Mouse (Mus musculus): ENCODE measurements around the gene Slc35d2. TPM values are rescaled to one million over a fixed set of nuclear protein-coding genes. Genes with fewer than 3 reads are reported as not detected.

Slc35d2 gene
- polyA plus RNA-seq, 1 experiment from 2014 or later: 1.8 TPM

DNA sequence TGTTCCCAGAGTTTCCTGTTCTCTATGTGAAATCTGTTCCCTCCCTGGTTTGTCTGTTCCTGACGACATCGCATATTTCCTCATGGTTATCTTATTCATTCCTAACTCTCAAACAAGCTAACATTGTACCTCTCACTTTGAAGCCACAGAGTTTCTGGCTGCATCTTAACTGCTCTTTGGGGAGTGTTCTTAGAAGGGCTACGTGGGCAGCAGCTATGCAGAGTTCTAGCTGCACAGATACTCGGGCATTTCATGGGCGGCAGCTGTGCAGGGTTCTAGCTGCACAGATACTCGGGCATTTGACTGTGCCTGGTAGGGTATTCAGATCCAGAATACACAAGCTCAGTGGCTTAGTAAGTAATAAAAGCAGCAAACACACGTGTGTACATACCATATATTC, 41.1 kb downstream of the Slc35d2 start:
- Histone ChIP-seq H3K36me3 (ENCODE audit: control insufficient read depth, insufficient read depth, low read length) (no peaks in the 10 kb centered on the region), H3K9ac (replicated peaks; ENCODE audit: low read length) (no peak overlapping the region), H3K27ac (replicated peaks; ENCODE audit: low read depth, low read length) (no peak overlapping the region), H3K9me3 (ENCODE audit: control insufficient read depth, low read length) (no peaks in the 10 kb centered on the region), H3K4me1 (ENCODE audit: control insufficient read depth, insufficient read depth, low read length) (no peaks in the 10 kb centered on the region), H3K4me2 (ENCODE audit: low read length) (no peak overlapping the region), H3K27me3 (ENCODE audit: control insufficient read depth, insufficient read depth, low read length) (no peaks in the 10 kb centered on the region; the same call in 1 of the 2 replicates), H3K4me3 (replicated peaks; ENCODE audit: low read depth, low read length) (no peak overlapping the region)
- WGBS: 84% methylated on average over 7 of the region's 7 CpGs
- DNase-seq (no peak), ATAC-seq (ENCODE audit: low FRiP score, low TSS enrichment) (no peak)

DNA sequence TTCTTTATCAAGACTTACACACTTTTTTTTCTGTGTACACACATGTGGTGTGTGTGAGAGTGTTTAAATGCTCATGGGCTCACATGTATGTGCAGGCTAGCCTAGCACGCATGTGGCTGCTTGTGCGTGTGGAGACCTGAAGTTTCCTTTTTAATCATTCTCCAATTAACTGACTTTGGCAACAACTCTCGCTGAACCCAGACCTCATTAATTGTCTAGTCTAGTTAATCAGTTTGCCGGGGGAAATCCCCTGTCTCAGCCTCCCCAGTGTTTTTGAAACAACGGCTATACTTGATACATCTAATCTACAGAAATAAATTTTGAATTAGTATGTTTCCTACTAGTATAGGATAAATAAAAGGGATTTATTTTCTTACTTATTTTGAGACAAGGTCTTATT, 43.1 kb downstream of the Slc35d2 start:
- Histone ChIP-seq H3K4me1 (ENCODE audit: control insufficient read depth, insufficient read depth, low read length) (peaks cover 13% of the 10 kb centered on the region), H3K9ac (replicated peaks; ENCODE audit: low read length) (no peak overlapping the region), H3K9me3 (ENCODE audit: control insufficient read depth, low read length) (no peaks in the 10 kb centered on the region), H3K27ac (replicated peaks; ENCODE audit: low read depth, low read length) (no peak overlapping the region), H3K36me3 (ENCODE audit: control insufficient read depth, insufficient read depth, low read length) (no peaks in the 10 kb centered on the region), H3K27me3 (ENCODE audit: control insufficient read depth, insufficient read depth, low read length) (no peaks in the 10 kb centered on the region), H3K4me2 (ENCODE audit: low read length) (no peak overlapping the region), H3K4me3 (replicated peaks; ENCODE audit: low read depth, low read length) (no peak overlapping the region)
- WGBS: 90% methylated on average over 5 of the region's 5 CpGs
- ATAC-seq (ENCODE audit: low FRiP score, low TSS enrichment) (no peak), DNase-seq (no peak)

DNA sequence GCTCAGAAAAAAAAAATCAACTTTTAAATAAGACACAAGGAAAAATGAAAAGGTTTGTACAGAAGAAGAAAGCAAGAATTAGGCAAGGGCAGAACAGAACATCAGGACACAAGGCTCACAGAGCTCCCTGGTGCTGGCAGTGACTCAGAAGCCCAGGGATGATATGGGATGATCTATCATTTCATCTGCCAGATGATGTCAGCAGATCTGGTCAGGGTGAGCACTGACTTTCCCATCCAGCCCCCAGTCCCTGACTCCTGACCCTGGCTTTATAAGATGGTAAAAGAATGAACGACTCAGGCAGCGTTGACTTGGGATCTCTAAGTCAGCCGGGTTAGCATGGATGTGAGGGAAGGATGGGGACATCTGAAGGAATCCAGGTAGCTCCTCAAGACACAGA, 45.8 kb downstream of the Slc35d2 start:
- Histone ChIP-seq H3K36me3 (ENCODE audit: control insufficient read depth, insufficient read depth, low read length) (no peaks in the 10 kb centered on the region), H3K4me2 (ENCODE audit: low read length) (no peak overlapping the region), H3K9ac (replicated peaks; ENCODE audit: low read length) (no peak overlapping the region), H3K27me3 (ENCODE audit: control insufficient read depth, insufficient read depth, low read length) (no peaks in the 10 kb centered on the region), H3K4me3 (replicated peaks; ENCODE audit: low read depth, low read length) (no peak overlapping the region), H3K9me3 (ENCODE audit: control insufficient read depth, low read length) (no peaks in the 10 kb centered on the region), H3K27ac (replicated peaks; ENCODE audit: low read depth, low read length) (no peak overlapping the region), H3K4me1 (ENCODE audit: control insufficient read depth, insufficient read depth, low read length) (peaks cover 14% of the 10 kb centered on the region)
- WGBS: 86% methylated on average over 3 of the region's 3 CpGs
- ATAC-seq (ENCODE audit: low FRiP score, low TSS enrichment) (no peak), DNase-seq (no peak)

DNA sequence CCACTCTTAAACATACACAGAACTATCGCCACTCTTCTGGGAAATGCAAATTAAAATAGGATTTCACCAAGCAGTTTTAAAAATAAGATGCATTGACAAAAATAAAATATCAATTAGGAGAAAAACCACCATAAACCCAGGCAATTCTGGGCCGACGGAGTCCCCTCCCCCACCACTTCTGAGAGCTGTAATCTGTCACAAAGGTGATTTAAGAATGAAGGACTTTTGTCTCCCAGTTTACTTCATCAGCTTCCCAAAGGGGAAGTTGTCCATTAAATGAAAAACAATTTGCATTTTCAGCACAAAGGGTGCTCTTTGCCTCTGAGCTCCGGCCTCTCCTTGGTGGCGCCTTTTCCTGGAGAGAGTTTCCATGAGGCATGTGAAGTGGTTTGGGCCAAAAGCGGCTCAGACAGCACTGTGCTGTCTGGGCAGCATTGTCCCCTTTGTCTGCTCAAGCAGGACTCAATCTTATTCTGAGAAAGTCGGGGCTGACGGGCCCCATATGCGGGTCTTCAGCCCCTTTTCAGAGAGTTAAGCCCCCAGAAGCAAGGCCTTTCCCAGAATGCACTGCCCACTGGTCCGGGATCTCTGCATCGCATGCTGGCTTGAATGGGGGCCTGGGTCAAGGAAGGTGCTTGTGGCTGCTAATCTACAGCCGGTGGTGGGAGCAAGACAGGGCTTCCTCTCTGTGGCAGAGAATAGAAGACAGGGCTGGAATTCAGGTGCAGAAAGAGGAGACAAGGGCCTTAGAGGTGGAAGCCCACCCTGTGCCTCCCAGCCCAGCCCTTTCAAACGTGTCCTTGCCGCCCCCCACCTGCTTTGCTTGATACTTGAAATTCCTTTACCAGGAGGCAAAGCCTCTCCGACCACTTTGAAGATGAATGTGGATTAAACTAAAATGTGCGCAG, 47.9 kb downstream of the Slc35d2 start:
- H3K4me3 ChIP-seq (replicated peaks; ENCODE audit: low read depth, low read length): no peak overlapping the region

DNA sequence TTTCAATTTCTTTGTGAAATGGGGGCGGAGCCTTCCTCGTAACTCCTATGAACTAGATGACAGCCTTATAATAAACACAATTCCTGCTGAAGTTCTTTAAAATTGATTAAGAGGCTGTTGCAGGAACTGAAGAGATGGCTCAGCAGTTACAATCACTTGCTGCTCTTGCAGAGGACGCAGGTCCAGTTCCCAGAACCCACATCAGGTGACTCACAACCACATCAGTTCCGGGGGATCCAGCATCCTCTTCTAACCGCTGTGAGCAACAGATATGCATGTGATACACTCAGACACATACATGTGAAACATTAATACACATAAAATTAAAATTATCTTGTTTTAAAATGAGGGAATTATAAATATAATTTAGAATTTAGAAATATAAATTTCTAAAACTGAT, 51.6 kb downstream of the Slc35d2 start:
- H3K9ac ChIP-seq (replicated peaks; ENCODE audit: low read length): no peak overlapping the region
- ATAC-seq (ENCODE audit: low FRiP score, low TSS enrichment): no peak
- no peak for DNase-seq
- H3K9me3 ChIP-seq (ENCODE audit: control insufficient read depth, low read length): no peaks in the 10 kb centered on the region
- no peaks in the 10 kb centered on the region for H3K36me3 ChIP-seq (ENCODE audit: control insufficient read depth, insufficient read depth, low read length)
- 88% methylated on average over 5 of the region's 5 CpGs for WGBS
- no peak overlapping the region for H3K4me3 ChIP-seq (replicated peaks; ENCODE audit: low read depth, low read length)
- no peak overlapping the region for H3K4me2 ChIP-seq (ENCODE audit: low read length)
- peaks cover 14% of the 10 kb centered on the region for H3K4me1 ChIP-seq (ENCODE audit: control insufficient read depth, insufficient read depth, low read length)
- no peaks in the 10 kb centered on the region for H3K27me3 ChIP-seq (ENCODE audit: control insufficient read depth, insufficient read depth, low read length)
- no peak overlapping the region for H3K27ac ChIP-seq (replicated peaks; ENCODE audit: low read depth, low read length)

More for the DNA sequence above, 47.9 kb downstream of the Slc35d2 start:
- Histone ChIP-seq H3K4me1 (ENCODE audit: control insufficient read depth, insufficient read depth, low read length) (peaks cover 14% of the 10 kb centered on the region), H3K4me2 (ENCODE audit: low read length) (peak overlapping the region; percentile 28), H3K9me3 (ENCODE audit: control insufficient read depth, low read length) (no peaks in the 10 kb centered on the region), H3K27me3 (ENCODE audit: control insufficient read depth, insufficient read depth, low read length) (no peaks in the 10 kb centered on the region), H3K36me3 (ENCODE audit: control insufficient read depth, insufficient read depth, low read length) (no peaks in the 10 kb centered on the region), H3K27ac (replicated peaks; ENCODE audit: low read depth, low read length) (0 out of 2 replicates have a peak overlapping the region, but pooled peaks have one; percentile 37), H3K9ac (replicated peaks; ENCODE audit: low read length) (no peak overlapping the region)
- DNase-seq (peak; percentile 61), ATAC-seq (ENCODE audit: low FRiP score, low TSS enrichment) (peak; percentile 62)
- 18% methylated on average over 16 of the region's 16 CpGs for WGBS

DNA sequence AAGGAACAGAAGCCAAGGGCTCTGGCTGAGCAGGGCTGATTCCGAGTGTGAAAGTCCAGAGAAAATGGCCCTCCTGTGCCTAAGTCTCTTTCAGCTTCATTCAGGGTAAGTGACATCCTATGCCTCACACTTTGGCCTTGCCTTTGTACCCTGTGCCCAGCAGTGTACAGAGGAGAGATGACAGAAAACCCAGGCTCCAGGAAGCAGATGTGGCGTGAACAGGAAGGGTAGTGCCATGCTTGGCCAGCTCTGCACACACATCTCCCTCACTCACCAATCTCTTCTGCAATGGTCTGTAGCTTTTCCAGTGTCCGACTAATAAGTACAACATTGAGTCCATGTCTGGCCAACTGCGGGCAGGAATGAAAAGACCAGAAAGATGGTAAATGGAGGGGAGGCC, 53.1 kb downstream of the Slc35d2 start:
- no peaks in the 10 kb centered on the region for H3K27me3 ChIP-seq (ENCODE audit: control insufficient read depth, insufficient read depth, low read length)
- H3K9me3 ChIP-seq (ENCODE audit: control insufficient read depth, low read length): no peaks in the 10 kb centered on the region
- no peak overlapping the region for H3K9ac ChIP-seq (replicated peaks; ENCODE audit: low read length)
- DNase-seq (no peak), ATAC-seq (ENCODE audit: low FRiP score, low TSS enrichment) (no peak)
- WGBS: 89% methylated on average over 4 of the region's 4 CpGs
- no peak overlapping the region for H3K27ac ChIP-seq (replicated peaks; ENCODE audit: low read depth, low read length)
- H3K4me2 ChIP-seq (ENCODE audit: low read length): no peak overlapping the region
- no peaks in the 10 kb centered on the region for H3K36me3 ChIP-seq (ENCODE audit: control insufficient read depth, insufficient read depth, low read length)
- peaks cover 2% of the 10 kb centered on the region; the same call in 1 of the 2 replicates for H3K4me1 ChIP-seq (ENCODE audit: control insufficient read depth, insufficient read depth, low read length)
- H3K4me3 ChIP-seq (replicated peaks; ENCODE audit: low read depth, low read length): no peak overlapping the region

DNA sequence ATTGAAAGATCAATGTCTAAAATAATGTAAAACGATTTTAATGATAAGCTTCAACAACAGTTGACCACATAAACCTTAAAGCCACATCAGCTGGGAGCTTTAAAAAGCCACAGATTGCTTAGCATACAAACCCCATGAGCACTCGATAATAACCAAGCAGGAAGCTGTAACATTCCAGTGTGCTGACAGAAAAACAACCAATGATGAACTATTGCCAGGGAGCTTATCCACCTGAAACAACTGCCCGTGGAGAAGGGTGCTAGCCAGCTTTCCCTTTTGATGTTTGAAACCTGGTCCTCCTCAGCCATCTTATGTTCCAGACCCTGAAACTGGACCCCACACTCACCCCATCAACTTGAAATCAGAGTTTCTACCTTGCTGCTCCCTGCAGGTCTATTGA, 62.5 kb downstream of the Slc35d2 start:
- Histone ChIP-seq H3K27me3 (ENCODE audit: control insufficient read depth, insufficient read depth, low read length) (no peaks in the 10 kb centered on the region), H3K4me3 (replicated peaks; ENCODE audit: low read depth, low read length) (no peak overlapping the region), H3K36me3 (ENCODE audit: control insufficient read depth, insufficient read depth, low read length) (no peaks in the 10 kb centered on the region), H3K4me1 (ENCODE audit: control insufficient read depth, insufficient read depth, low read length) (no peaks in the 10 kb centered on the region), H3K9me3 (ENCODE audit: control insufficient read depth, low read length) (no peaks in the 10 kb centered on the region), H3K27ac (replicated peaks; ENCODE audit: low read depth, low read length) (no peak overlapping the region), H3K9ac (replicated peaks; ENCODE audit: low read length) (no peak overlapping the region), H3K4me2 (ENCODE audit: low read length) (no peak overlapping the region)
- DNase-seq (no peak), ATAC-seq (ENCODE audit: low FRiP score, low TSS enrichment) (no peak)
- 74% methylated on average over 3 of the region's 3 CpGs for WGBS

DNA sequence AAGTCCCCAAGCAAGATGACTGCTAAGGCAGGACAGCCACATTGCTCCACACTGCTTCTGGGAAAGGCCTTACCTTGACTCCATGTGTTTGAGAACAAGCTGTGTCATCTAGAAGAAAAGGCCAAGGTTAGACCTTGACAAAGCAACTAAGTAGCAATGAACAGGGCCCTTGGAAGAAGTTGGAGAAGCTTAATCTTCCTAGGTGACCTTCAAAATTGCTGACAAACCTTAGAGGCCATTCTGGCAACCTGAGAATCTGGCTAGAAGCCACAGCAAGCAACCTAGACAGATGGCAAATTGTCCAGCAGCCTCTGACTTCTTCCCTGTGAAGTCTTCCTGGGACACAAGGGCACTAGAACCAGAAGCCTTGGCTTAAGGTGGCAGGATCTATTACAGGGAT, 64.9 kb downstream of the Slc35d2 start:
- no peaks in the 10 kb centered on the region for H3K4me1 ChIP-seq (ENCODE audit: control insufficient read depth, insufficient read depth, low read length)
- DNase-seq: no peak

DNA sequence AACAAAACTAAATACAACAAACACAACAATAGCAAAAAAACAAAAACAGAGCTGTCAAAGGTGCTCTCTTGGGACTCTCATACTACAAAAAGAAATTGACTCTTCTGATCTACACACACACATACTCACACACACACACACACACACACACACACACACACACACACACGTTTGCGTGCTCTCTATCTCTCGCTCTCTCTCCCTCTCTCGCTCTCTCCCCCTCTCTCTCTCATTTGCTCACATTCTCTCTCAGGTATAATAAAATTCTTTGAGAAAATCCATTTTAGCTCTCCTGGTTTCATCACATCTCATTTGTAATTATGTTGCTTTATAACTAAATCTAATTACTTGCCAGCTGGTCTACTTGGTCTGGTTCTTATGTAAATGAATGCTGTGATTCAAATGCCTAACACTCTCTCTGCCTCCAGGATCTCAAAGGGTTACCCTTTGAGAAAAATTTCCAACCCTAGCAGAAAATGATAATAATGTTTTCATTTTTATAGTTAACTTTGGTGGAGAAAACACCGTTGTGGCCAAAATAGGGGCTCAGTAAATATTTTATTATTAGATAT, 68.1 kb downstream of the Slc35d2 start:
- no peak for DNase-seq
- H3K9ac ChIP-seq (replicated peaks; ENCODE audit: low read length): no peak overlapping the region
- no peak overlapping the region for H3K27ac ChIP-seq (replicated peaks; ENCODE audit: low read depth, low read length)
- WGBS: 82% methylated on average over 5 of the region's 5 CpGs
- no peak overlapping the region for H3K4me2 ChIP-seq (ENCODE audit: low read length)
- H3K27me3 ChIP-seq (ENCODE audit: control insufficient read depth, insufficient read depth, low read length): no peaks in the 10 kb centered on the region
- no peaks in the 10 kb centered on the region for H3K36me3 ChIP-seq (ENCODE audit: control insufficient read depth, insufficient read depth, low read length)
- H3K4me1 ChIP-seq (ENCODE audit: control insufficient read depth, insufficient read depth, low read length): no peaks in the 10 kb centered on the region
- no peak for ATAC-seq (ENCODE audit: low FRiP score, low TSS enrichment)
- H3K4me3 ChIP-seq (replicated peaks; ENCODE audit: low read depth, low read length): no peak overlapping the region
- no peaks in the 10 kb centered on the region for H3K9me3 ChIP-seq (ENCODE audit: control insufficient read depth, low read length)

More for the DNA sequence above, 64.9 kb downstream of the Slc35d2 start:
- Histone ChIP-seq H3K27me3 (ENCODE audit: control insufficient read depth, insufficient read depth, low read length) (no peaks in the 10 kb centered on the region), H3K9ac (replicated peaks; ENCODE audit: low read length) (no peak overlapping the region), H3K4me2 (ENCODE audit: low read length) (no peak overlapping the region), H3K9me3 (ENCODE audit: control insufficient read depth, low read length) (no peaks in the 10 kb centered on the region), H3K27ac (replicated peaks; ENCODE audit: low read depth, low read length) (no peak overlapping the region), H3K4me3 (replicated peaks; ENCODE audit: low read depth, low read length) (no peak overlapping the region), H3K36me3 (ENCODE audit: control insufficient read depth, insufficient read depth, low read length) (no peaks in the 10 kb centered on the region)
- no peak for ATAC-seq (ENCODE audit: low FRiP score, low TSS enrichment)

Data from midbrain, embryonic 14.5 days (tissue).